Mouse (Mus musculus): ENCODE results near the gene Olfr1457. TPM values are rescaled to one million over a fixed set of nuclear protein-coding genes. Genes with fewer than 3 reads are reported as not detected.

Gene Olfr1457
- not detected for total RNA-seq (2021)

DNA sequence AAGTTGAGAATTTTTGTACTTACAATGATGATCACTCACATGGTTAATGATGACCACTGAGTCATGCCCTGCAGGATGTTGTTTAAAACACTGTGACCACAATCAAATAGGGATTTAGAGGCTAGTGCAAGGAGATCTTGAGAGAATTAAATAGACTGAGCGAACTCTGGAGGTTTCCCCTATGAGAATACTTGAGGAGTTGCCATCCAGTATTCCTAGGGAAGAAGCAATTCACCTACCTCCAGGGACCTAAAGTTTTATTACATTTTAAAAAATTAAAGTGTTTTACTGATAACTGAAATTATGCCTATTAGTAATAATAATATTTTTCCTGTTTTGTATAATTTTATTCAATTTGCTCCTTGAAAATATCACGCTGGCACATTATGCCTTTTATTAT, at the start of gene Olfr1457:
Olfr1457 (minus strand) TSS at position 101 of the 400 bp plus-strand sequence.
- intact Hi-C loops (cut with DNase I): no loop called here
- no peak for DNase-seq (ENCODE audit: low spot score in 2 of 2)

DNA sequence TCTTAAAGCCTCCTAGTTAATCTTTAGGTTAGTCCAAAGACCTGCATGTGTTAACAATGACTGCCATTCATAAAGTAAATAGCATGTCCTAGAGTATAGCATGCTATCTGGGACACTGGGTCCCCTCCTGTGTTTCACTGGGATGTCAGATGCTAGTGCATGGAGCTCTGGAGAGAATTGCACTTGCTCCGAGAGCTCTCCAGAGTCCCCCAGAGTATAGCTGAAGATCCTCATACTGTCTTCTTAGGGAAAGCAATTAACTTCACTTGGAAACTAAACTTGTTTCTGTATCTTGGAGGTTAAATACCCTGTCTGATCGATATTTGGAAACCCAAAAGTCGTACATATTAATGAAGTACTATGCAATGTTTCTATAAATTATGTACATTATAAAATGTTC, 9.0 kb upstream of the Olfr1457 start, which contains the start of gene Olfr1458:
Olfr1458 (minus strand) TSS at position 101 of the 400 bp plus-strand sequence.
- no peak for DNase-seq (ENCODE audit: low spot score in 2 of 2)
- intact Hi-C loops (cut with DNase I): no loop called here

DNA sequence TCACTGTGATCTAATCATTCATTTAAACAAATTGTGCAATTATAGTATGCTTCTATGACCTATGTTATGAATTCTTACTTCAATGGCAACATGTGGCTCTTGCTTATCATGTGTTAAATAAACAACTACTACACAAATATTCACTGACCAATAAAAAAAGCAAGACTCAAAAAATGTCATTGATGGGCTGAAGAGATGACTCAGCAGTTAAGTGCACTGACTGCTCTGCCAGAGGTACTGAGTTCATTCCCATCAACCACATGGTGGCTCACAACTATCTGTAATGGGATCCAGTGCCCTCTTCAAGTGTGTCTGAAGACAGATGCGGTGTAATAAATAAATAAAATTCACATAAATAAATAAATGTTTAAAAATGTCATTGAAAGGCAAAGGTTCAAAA, 3.8 kb downstream of the Olfr1457 start:
- no peak for DNase-seq (ENCODE audit: low spot score in 2 of 2)
- intact Hi-C loops (cut with DNase I): no loop called here

DNA sequence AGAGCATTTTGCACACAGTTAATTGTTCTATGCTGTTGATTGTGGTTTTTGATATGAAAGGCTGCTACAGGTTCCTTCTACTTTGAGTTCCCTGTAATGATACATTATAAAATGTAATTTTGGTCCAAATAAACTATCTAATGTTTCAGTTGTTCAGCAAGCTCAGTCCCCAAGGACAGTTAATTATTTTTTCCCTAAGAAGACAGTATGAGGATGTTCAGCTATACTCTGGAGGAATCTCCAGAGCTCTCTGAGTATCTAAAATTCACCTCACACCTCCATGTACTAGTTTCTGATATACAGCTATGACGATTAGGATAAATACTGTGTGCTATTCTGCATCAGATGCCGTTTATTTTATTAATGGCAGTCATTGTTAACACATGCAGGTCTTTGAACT, 37.4 kb downstream of the Olfr1457 start, which contains the start of gene Olfr1454:
Olfr1454 (plus strand) TSS at position 301 of the 400 bp plus-strand sequence.
- intact Hi-C loops (cut with DNase I): no loop called here
- DNase-seq (ENCODE audit: low spot score in 2 of 2): no peak

Other genes with a start within 250 kb of the Olfr1457 start
- gene Olfr1444, start 240.6 kb downstream of the Olfr1457 start, total RNA-seq (2021): not detected
- not detected for gene Olfr1445, start 214.0 kb downstream of the Olfr1457 start, total RNA-seq (2021)
- not detected for gene Olfr1446, start 204.4 kb downstream of the Olfr1457 start, total RNA-seq (2021)
- gene Olfr1447, start 194.1 kb downstream of the Olfr1457 start, total RNA-seq (2021): not detected
- not detected for gene Olfr1448, start 173.5 kb downstream of the Olfr1457 start, total RNA-seq (2021)
- gene Olfr1449, start 167.1 kb downstream of the Olfr1457 start, total RNA-seq (2021): not detected
- gene Olfr1450, start 147.6 kb downstream of the Olfr1457 start, total RNA-seq (2021): not detected
- not detected for gene Olfr1451, start 102.9 kb downstream of the Olfr1457 start, total RNA-seq (2021)
- not detected for gene Olfr1453, start 69.6 kb downstream of the Olfr1457 start, total RNA-seq (2021)
- gene Olfr1454, start 37.3 kb downstream of the Olfr1457 start, total RNA-seq (2021): not detected
- gene Olfr1458, start 8.9 kb upstream of the Olfr1457 start, total RNA-seq (2021): not detected
- gene Olfr1459, start 51.7 kb upstream of the Olfr1457 start, total RNA-seq (2021): under 1 TPM; 0.05 to 0.21 TPM
- not detected for gene Olfr1461, start 65.1 kb upstream of the Olfr1457 start, total RNA-seq (2021)
- gene Olfr1462, start 87.8 kb upstream of the Olfr1457 start, total RNA-seq (2021): not detected
- not detected for gene Olfr1463, start 133.4 kb upstream of the Olfr1457 start, total RNA-seq (2021)
- not detected for gene Olfr1465, start 217.7 kb upstream of the Olfr1457 start, total RNA-seq (2021)
- not detected for gene Olfr1466, start 241.0 kb upstream of the Olfr1457 start, total RNA-seq (2021)